Mouse (Mus musculus) midbrain, postnatal 0 days (tissue): ENCODE measurements around the gene Anpep. TPM values are rescaled to one million over a fixed set of nuclear protein-coding genes. Genes with fewer than 3 reads are reported as not detected.
"Not testable (repeated sequence)": the region's sequence is repeated elsewhere in the genome, so short reads cannot be mapped to it uniquely, and the experiment has no call there.

Experiments
- ATAC-seq: fragments of 200-750 bp; cut with Nextera tagmentation; 2 replicates; pipeline ENCODE4 v1.8.0; 2017; ENCODE audit warnings: moderate number of reproducible peaks, mild to moderate bottlenecking, moderate TSS enrichment, moderate library complexity; ENCODE audit not compliant: low FRiP score
- DNase-seq: peaks from one replicate; pipeline ENCODE4 v3.0.0-alpha.2; 2015; ENCODE audit warnings: low spot score
- H3K27ac ChIP-seq: fragments of 300-500 bp; sonication (generic); 2 replicates; pipeline ENCODE4 v1.5.1; 2014; ENCODE audit warnings: low read depth, mild to moderate bottlenecking, low read length, mixed read lengths
- H3K27me3 ChIP-seq: fragments of 300-500 bp; sonication (generic); 2 replicates; pipeline ENCODE4 v1.6.1; 2014; ENCODE audit warnings: low read length, control low read depth, mixed read lengths; ENCODE audit not compliant: insufficient read depth
- H3K36me3 ChIP-seq: fragments of 300-500 bp; sonication (generic); 2 replicates; pipeline ENCODE4 v1.6.1; 2014; ENCODE audit warnings: low read length, control low read depth, mixed read lengths; ENCODE audit not compliant: insufficient read depth
- H3K4me1 ChIP-seq: fragments of 300-500 bp; sonication (generic); 2 replicates; pipeline ENCODE4 v1.6.1; 2014; ENCODE audit warnings: mild to moderate bottlenecking, control low read depth, antibody characterized with exemption, low read length, mixed read lengths; ENCODE audit not compliant: insufficient read depth
- H3K4me2 ChIP-seq: fragments of 300-500 bp; sonication (generic); 2 replicates; pipeline ENCODE4 v1.6.1; 2014; ENCODE audit warnings: low read depth, mild to moderate bottlenecking, low read length, mixed read lengths; ENCODE audit not compliant: poor library complexity, severe bottlenecking
- H3K4me3 ChIP-seq: fragments of 300-500 bp; sonication (generic); 2 replicates; pipeline ENCODE4 v1.5.1; 2014; ENCODE audit warnings: low read depth, mild to moderate bottlenecking, low read length, moderate library complexity
- H3K9ac ChIP-seq: fragments of 300-500 bp; sonication (generic); replicated peaks from 2 replicates; pipeline ENCODE4 v1.6.1; 2014; ENCODE audit warnings: mild to moderate bottlenecking, low read length, moderate library complexity, mixed read lengths; ENCODE audit not compliant: poor library complexity, severe bottlenecking
- H3K9me3 ChIP-seq: fragments of 300-500 bp; sonication (generic); 2 replicates; pipeline ENCODE4 v1.6.1; 2016; ENCODE audit warnings: low read length, control low read depth
- CTCF ChIP-seq: IDR thresholded peaks from 2 replicates; pipeline ENCODE4 v1.5.1; 2016; ENCODE audit warnings: antibody characterized with exemption, mild to moderate bottlenecking
- WGBS: fragments of 180-500 bp; shearing (Covaris S2); extraction: QIAGEN DNeasy Blood & Tissue Kit; methylation state at CpG from one replicate; pipeline ENCODE4 v1.1.7; 2014; 5-methylcytosine and 5-hydroxymethylcytosine counted together
- polyA plus RNA-seq: library from polyadenylated mRNA; unstranded; fragments of >200 nt; fragmentation: Nextera tagmentation; extraction: Ambion mirVana; gene quantifications from 2 replicates; pipeline ENCODE4 v1.2.1, GENCODE M21; 2015
- total RNA-seq: library from RNA; depleted of rRNA; stranded (reverse); fragments of >200 nt; gene quantifications from 2 replicates; pipeline ENCODE4 v1.2.3, GENCODE M21; 2014

Anpep gene
- total and polyA plus RNA-seq, 2 experiments from 2014 or later, result 5.1 to 11.2 TPM

DNA sequence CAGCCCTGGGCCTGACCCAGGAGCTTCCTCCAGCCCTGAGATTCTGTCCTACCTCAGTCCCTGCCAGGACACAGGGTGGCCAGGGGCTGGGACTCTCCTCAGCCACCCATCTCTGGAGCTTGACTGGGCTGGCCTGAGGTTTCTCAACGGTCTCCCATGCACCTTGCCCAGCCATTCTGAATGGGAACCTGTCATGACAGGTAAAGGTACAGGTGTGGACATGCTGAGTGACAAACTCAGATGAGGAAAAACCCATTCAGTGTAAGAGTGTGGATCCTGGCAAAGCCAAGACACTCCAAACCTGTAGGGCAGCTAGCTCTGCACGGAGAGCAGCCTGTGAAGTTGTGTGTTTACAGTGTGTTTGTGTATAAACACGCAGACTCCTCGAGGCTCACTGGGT lies 60.5 kb downstream of the Anpep start:
- Histone ChIP-seq H3K4me2 (no peak overlapping the region), H3K27ac (no peak overlapping the region), H3K4me3 (no peak overlapping the region), H3K4me1 (no peaks in the 10 kb centered on the region), H3K9me3 (no peaks in the 10 kb centered on the region), H3K36me3 (no peaks in the 10 kb centered on the region), H3K27me3 (no peaks in the 10 kb centered on the region), H3K9ac (no peak overlapping the region)
- DNase-seq (no peak), ATAC-seq (no peak)
- TF ChIP-seq CTCF, result no peak
- WGBS, result 87% methylated on average over 4 of the region's 4 CpGs

GRCm38 (mm10) chr7:79799506-79799905 lies 61.4 kb downstream of the Anpep start:
- no peak for TF ChIP-seq CTCF
- Histone ChIP-seq H3K27me3 (no peaks in the 10 kb centered on the region), H3K9ac (no peak overlapping the region), H3K9me3 (no peaks in the 10 kb centered on the region), H3K36me3 (no peaks in the 10 kb centered on the region), H3K27ac (no peak overlapping the region), H3K4me3 (no peak overlapping the region), H3K4me1 (no peaks in the 10 kb centered on the region), H3K4me2 (no peak overlapping the region)
- no peak for DNase-seq
- no peak for ATAC-seq
- 69% methylated on average over 6 of the region's 6 CpGs for WGBS

- Histone ChIP-seq H3K9ac (no peak overlapping the region), H3K27ac (no peak overlapping the region), H3K9me3 (no peaks in the 10 kb centered on the region), H3K36me3 (no peaks in the 10 kb centered on the region), H3K4me2 (no peak overlapping the region), H3K27me3 (no peaks in the 10 kb centered on the region), H3K4me3 (no peak overlapping the region), H3K4me1 (no peaks in the 10 kb centered on the region)
- ATAC-seq (no peak), DNase-seq (peak; percentile 77)
- peak; percentile 86 for TF ChIP-seq CTCF
- 5% methylated on average over 8 of the region's 8 CpGs for WGBS
Measured at GRCm38 (mm10) chr7:79799048-79799447, 61.8 kb downstream of the Anpep start.

GRCm38 (mm10) chr7:79798606-79799005 lies 62.3 kb downstream of the Anpep start:
- Histone ChIP-seq H3K4me3 (no peak overlapping the region), H3K9me3 (no peaks in the 10 kb centered on the region), H3K36me3 (no peaks in the 10 kb centered on the region), H3K27me3 (peaks cover 3% of the 10 kb centered on the region), H3K27ac (no peak overlapping the region), H3K4me2 (no peak overlapping the region), H3K9ac (no peak overlapping the region), H3K4me1 (no peaks in the 10 kb centered on the region)
- no peak for TF ChIP-seq CTCF
- WGBS, result 20% methylated on average over 5 of the region's 5 CpGs
- DNase-seq (no peak), ATAC-seq (no peak)

- Histone ChIP-seq H3K36me3 (no peaks in the 10 kb centered on the region), H3K27me3 (peaks cover 27% of the 10 kb centered on the region), H3K4me1 (0 out of 2 replicates have a peak, but pooled peaks cover 3% of the 10 kb centered on the region), H3K27ac (no peak within 1 kb of the TSS), H3K4me2 (peak within 1 kb of the TSS; percentile 72), H3K4me3 (peak within 1 kb of the TSS; percentile 44), H3K9ac (peak within 1 kb of the TSS; percentile 57), H3K9me3 (no peaks in the 10 kb centered on the region)
- DNase-seq, result no peak
- 75% methylated on average over 6 of the region's 6 CpGs for WGBS
- no peak for TF ChIP-seq CTCF
- no peak for ATAC-seq
Measured at GRCm38 (mm10) chr7:79793688-79794087, 67.2 kb downstream of the Anpep start, which contains the start of gene Mesp1. Mesp1 (minus strand) TSS chr7:79793788.

GRCm38 (mm10) chr7:79792635-79793421 lies 68.0 kb downstream of the Anpep start:
- Histone ChIP-seq H3K9ac (peak overlapping the region; percentile 57), H3K4me3 (peak overlapping the region; percentile 44), H3K27ac (no peak overlapping the region), H3K9me3 (no peaks in the 10 kb centered on the region), H3K4me1 (0 out of 2 replicates have a peak, but pooled peaks cover 3% of the 10 kb centered on the region), H3K27me3 (peaks cover 27% of the 10 kb centered on the region), H3K36me3 (no peaks in the 10 kb centered on the region), H3K4me2 (peak overlapping the region; percentile 72)
- peak; percentile 68 for TF ChIP-seq CTCF
- 2% methylated on average over 79 of the region's 80 CpGs for WGBS
- peak; percentile 40 for DNase-seq
- ATAC-seq, result peak; percentile 67

DNA sequence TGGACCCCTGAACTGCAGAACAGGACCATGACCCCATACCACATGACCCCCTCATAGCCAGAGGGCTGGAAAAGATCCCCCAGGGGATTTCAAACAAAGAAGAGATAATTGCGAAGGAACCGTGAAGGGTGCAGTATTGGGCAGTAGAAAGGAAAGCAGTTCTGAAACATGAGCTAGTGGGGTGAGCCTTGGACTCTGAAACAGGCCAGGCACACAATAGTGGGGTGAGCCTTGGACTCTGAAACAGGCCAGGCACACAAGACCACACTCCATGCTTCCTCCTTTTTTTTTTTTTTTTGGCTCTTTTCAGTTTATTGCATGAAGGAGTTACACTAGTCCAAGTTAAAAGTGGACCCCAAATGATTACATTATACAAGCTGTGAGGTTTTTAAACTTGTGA lies 71.0 kb downstream of the Anpep start:
- not testable (repeated sequence) for H3K4me2 ChIP-seq, DNase-seq, H3K36me3 ChIP-seq, H3K4me3 ChIP-seq, ATAC-seq, H3K4me1 ChIP-seq, H3K9me3 ChIP-seq, H3K27ac ChIP-seq, H3K9ac ChIP-seq
- 31% methylated on average over 2 of the region's 2 CpGs for WGBS
- peaks cover 27% of the 10 kb centered on the region for H3K27me3 ChIP-seq
